Mouse (Mus musculus) intestine, embryonic 16.5 days (tissue): ENCODE measurements around the gene Wnk2. TPM values are rescaled to one million over a fixed set of nuclear protein-coding genes. Genes with fewer than 3 reads are reported as not detected.

ENCODE experiments used
- ATAC-seq: fragments of 200-750 bp; cut with Nextera tagmentation; 2 replicates; pipeline ENCODE4 v1.8.0; 2017; ENCODE audit warnings: moderate TSS enrichment, moderate library complexity
- H3K27ac ChIP-seq: fragments of 300-500 bp; sonication (generic); 2 replicates; pipeline ENCODE4 v1.5.1; 2014; ENCODE audit warnings: mild to moderate bottlenecking, low read length
- H3K27me3 ChIP-seq: fragments of 300-500 bp; sonication (generic); replicated peaks from 2 replicates; pipeline ENCODE4 v1.6.1; 2014; ENCODE audit warnings: low read length, control low read depth, mixed read lengths; ENCODE audit not compliant: control insufficient read depth, insufficient read depth
- H3K36me3 ChIP-seq: fragments of 300-500 bp; sonication (generic); 2 replicates; pipeline ENCODE4 v1.6.1; 2014; ENCODE audit warnings: low read length, control low read depth; ENCODE audit not compliant: control insufficient read depth, insufficient read depth
- H3K4me1 ChIP-seq: fragments of 300-500 bp; sonication (generic); 2 replicates; pipeline ENCODE4 v1.6.1; 2014; ENCODE audit warnings: low read length, control low read depth, mixed read lengths; ENCODE audit not compliant: control insufficient read depth, insufficient read depth
- H3K4me2 ChIP-seq: fragments of 300-500 bp; sonication (generic); 2 replicates; pipeline ENCODE4 v1.6.1; 2014; ENCODE audit warnings: low read depth, low read length, control low read depth
- H3K4me3 ChIP-seq: fragments of 300-500 bp; sonication (generic); 2 replicates; pipeline ENCODE4 v1.5.1; 2014; ENCODE audit warnings: mild to moderate bottlenecking, low read length
- H3K9ac ChIP-seq: fragments of 300-500 bp; sonication (generic); 2 replicates; pipeline ENCODE4 v1.6.1; 2014; ENCODE audit warnings: low read depth, low read length
- H3K9me3 ChIP-seq: fragments of 300-500 bp; sonication (generic); 2 replicates; pipeline ENCODE4 v1.6.1; 2016; ENCODE audit warnings: low read length, control low read depth; ENCODE audit not compliant: control insufficient read depth
- WGBS: fragments of 180-500 bp; shearing (Covaris S2); extraction: QIAGEN DNeasy Blood & Tissue Kit; methylation state at CpG from one replicate; pipeline ENCODE4 v1.1.7; 2014; 5-methylcytosine and 5-hydroxymethylcytosine counted together
- polyA plus RNA-seq: library from polyadenylated mRNA; unstranded; fragments of >200 nt; fragmentation: Nextera tagmentation; extraction: Ambion mirVana; gene quantifications from 2 replicates; pipeline ENCODE4 v1.2.1, GENCODE M21; 2015

Wnk2 gene
- polyA plus RNA-seq, 1 experiment from 2014 or later = 3.5 TPM

DNA sequence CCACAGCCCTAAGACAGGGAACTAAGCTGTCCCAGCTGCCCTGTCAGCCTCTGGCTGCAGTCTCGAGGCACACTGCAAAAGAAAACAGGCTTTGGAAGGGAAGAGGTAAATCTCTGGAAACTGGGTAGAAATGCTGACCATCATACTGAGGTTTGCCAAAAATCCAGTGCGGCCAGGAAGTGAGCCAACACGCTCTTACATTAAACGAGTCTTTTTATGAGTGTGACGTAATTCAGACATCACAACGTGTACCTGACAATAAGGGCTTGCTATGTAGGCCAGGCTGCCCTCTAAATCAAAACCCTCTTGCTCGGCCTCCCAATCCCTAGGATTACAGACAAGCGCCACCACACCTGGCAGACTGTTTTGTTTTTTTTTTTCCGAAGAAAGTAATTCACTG is 19.3 kb upstream of the Wnk2 start:
- Histone ChIP-seq H3K27me3 (no peaks in the 10 kb centered on the region), H3K9ac (no peak overlapping the region), H3K36me3 (no peaks in the 10 kb centered on the region), H3K4me3 (no peak overlapping the region), H3K9me3 (no peaks in the 10 kb centered on the region), H3K4me1 (peaks cover 8% of the 10 kb centered on the region; the same call in 1 of the 2 replicates), H3K27ac (no peak overlapping the region), H3K4me2 (no peak overlapping the region)
- ATAC-seq = no peak
- 65% methylated on average over 9 of the region's 9 CpGs for WGBS

DNA sequence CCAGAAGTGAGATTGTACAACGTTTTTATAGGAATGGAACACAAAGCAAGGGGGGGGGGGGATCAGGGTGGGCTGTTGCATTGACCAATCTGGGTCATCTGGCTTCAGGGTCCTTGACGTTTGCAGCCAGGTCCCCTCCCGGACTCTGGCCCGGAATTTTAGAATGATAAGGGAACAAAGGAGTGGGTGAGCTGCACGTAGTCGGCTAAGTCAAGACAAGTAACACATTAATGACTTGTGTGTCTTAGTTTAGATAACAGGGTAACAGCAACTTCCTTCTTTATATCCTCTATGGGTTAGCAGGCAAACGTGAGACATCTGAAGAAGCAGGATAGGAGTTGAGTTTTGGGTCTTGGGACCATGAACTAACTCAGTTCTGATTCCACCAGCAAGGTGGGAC is 15.8 kb upstream of the Wnk2 start:
- WGBS = 50% methylated on average over 7 of the region's 7 CpGs
- peaks cover 10% of the 10 kb centered on the region; the same call in 1 of the 2 replicates for H3K4me1 ChIP-seq
- H3K9ac ChIP-seq = no peak overlapping the region
- H3K4me3 ChIP-seq = no peak overlapping the region
- H3K4me2 ChIP-seq = no peak overlapping the region
- peak overlapping the region; percentile 69 for H3K27ac ChIP-seq
- H3K27me3 ChIP-seq = no peaks in the 10 kb centered on the region
- no peaks in the 10 kb centered on the region for H3K9me3 ChIP-seq
- peak; percentile 53 for ATAC-seq
- no peaks in the 10 kb centered on the region for H3K36me3 ChIP-seq

DNA sequence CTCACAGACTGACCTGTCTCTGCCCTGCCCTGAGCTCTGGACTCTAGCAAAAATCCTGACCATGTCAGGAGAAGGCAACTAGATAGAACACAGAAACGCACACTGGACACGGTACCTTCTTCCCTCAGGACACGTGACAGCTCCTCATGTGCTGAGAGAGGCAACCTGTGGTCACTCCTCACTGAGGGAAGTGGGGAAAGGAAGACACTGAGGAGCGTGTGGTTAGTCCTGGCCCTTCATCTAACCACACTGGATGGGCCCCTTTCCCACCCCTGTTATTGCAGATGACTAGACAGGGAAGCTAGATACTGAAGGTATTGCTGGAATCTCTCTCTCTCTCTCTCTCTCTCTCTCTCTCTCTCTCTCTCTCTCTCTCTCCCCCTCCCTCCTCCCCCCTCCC is 14.9 kb upstream of the Wnk2 start:
- Histone ChIP-seq H3K4me3 (no peak overlapping the region), H3K4me2 (no peak overlapping the region), H3K9ac (no peak overlapping the region), H3K4me1 (peaks cover 10% of the 10 kb centered on the region; the same call in 1 of the 2 replicates), H3K36me3 (no peaks in the 10 kb centered on the region), H3K9me3 (no peaks in the 10 kb centered on the region), H3K27ac (no peak overlapping the region), H3K27me3 (no peaks in the 10 kb centered on the region)
- 48% methylated on average over 4 of the region's 4 CpGs for WGBS
- no peak for ATAC-seq

DNA sequence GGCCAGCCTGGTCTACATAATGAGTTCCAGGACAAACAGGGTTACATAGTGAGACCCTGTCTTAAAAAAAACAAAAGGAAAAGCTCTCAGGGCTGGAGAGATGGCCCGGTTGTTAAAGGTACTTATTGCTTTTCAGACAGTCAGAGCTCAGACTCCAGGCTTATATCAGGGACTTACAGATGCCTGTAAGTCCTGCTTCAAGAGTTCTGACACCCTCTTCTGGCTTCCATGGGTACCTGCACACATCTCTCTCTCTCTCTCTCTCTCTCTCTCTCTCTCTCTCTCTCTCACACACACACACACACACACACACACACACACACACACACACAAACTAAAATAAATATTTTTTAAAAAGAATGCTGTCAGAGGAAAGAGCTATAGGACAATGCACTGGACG is 13.4 kb upstream of the Wnk2 start:
- no peaks in the 10 kb centered on the region for H3K27me3 ChIP-seq
- 56% methylated on average over 2 of the region's 2 CpGs for WGBS

DNA sequence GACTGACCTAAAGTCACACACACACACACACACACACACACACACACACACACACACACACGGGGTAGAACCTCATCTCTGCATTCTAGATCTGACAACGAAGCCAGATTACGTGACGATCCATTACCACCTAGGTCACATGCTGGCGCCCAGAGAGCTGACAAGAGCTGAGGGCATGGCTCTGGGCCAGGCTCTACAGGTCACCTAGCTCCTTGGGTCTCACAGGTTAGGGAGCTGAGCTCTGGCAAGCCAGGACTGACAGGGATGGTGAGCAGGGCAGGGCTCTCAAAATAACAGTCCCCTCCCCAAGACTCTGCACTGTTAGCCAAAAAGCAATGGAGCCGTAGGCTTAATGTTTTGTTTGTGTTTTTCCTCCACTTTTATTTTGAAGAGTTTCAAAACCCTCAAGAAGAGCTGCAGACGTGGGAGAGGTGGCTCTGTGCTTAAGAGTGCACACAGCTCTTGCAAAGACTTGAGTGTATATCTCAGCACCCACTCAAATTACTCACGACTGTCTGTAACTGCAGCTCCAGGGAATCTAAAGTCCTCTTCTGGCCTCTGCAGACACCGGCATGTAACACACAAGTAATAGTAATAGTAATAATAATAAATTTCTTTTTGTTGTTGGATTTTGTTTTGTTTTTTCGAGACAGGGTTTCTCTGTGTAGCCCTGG is 10.4 kb upstream of the Wnk2 start:
- H3K27me3 ChIP-seq = no peaks in the 10 kb centered on the region
- H3K4me2 ChIP-seq = no peak overlapping the region
- H3K9ac ChIP-seq = no peak overlapping the region
- H3K27ac ChIP-seq = no peak overlapping the region
- peaks cover 11% of the 10 kb centered on the region for H3K4me1 ChIP-seq
- ATAC-seq = no peak
- H3K4me3 ChIP-seq = no peak overlapping the region
- WGBS = 67% methylated on average over 10 of the region's 10 CpGs
- H3K36me3 ChIP-seq = no peaks in the 10 kb centered on the region
- H3K9me3 ChIP-seq = 0 out of 2 replicates have a peak, but pooled peaks cover 3% of the 10 kb centered on the region

More for the DNA sequence above, 13.4 kb upstream of the Wnk2 start:
- ATAC-seq = no peak
- Histone ChIP-seq H3K27ac (no peak overlapping the region), H3K9ac (no peak overlapping the region), H3K4me2 (no peak overlapping the region), H3K36me3 (no peaks in the 10 kb centered on the region), H3K9me3 (0 out of 2 replicates have a peak, but pooled peaks cover 3% of the 10 kb centered on the region), H3K4me1 (peaks cover 10% of the 10 kb centered on the region; the same call in 1 of the 2 replicates), H3K4me3 (no peak overlapping the region)

DNA sequence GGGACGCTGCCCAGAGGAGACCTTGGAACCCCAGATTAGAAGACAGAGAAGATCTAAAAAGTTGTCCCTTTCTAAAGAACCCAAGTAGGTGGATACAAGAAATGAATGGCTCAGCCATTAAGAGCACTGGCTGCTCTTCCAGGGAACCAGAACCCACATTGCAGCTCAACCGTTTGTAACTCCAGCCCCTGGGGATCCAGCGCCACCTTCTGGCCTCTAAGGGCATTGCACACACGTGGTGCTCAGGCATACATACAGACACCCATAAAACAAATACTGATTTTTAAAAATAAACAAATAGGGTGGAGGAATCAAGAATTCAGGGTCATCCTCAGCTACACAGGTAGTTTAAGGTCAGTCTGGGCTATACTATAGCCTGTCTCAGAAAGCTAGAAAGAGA is 8.8 kb upstream of the Wnk2 start:
- Histone ChIP-seq H3K27me3 (no peaks in the 10 kb centered on the region), H3K9me3 (0 out of 2 replicates have a peak, but pooled peaks cover 3% of the 10 kb centered on the region), H3K4me3 (no peak overlapping the region), H3K4me2 (no peak overlapping the region), H3K27ac (no peak overlapping the region), H3K4me1 (peaks cover 10% of the 10 kb centered on the region), H3K9ac (no peak overlapping the region), H3K36me3 (no peaks in the 10 kb centered on the region)
- 76% methylated on average over 4 of the region's 4 CpGs for WGBS
- ATAC-seq = no peak

DNA sequence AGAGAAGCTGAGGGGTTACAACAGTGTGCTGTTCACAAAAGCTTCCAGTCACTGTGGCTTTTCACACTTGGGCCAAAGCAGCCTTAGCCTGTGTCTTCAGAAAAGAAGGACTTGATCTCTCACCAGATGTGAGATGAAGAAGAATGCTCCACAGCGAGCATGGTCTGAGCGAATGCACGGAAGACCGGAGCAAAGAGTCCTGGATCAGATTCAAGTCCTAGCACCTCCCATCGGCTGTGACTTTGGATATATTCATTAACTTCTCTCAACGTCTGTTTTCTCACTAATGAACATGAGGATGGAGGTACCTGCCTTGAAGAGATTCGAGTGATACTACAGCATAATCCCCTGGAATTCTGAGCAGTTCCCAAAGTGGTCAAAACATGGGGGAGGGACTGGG is 6.8 kb upstream of the Wnk2 start:
- ATAC-seq = no peak
- no peak overlapping the region for H3K27ac ChIP-seq
- no peaks in the 10 kb centered on the region for H3K36me3 ChIP-seq
- H3K9ac ChIP-seq = no peak overlapping the region
- no peak overlapping the region for H3K4me3 ChIP-seq
- H3K4me1 ChIP-seq = peaks cover 8% of the 10 kb centered on the region
- 46% methylated on average over 7 of the region's 7 CpGs for WGBS
- no peak overlapping the region for H3K4me2 ChIP-seq
- H3K9me3 ChIP-seq = 0 out of 2 replicates have a peak, but pooled peaks cover 3% of the 10 kb centered on the region
- no peaks in the 10 kb centered on the region for H3K27me3 ChIP-seq

DNA sequence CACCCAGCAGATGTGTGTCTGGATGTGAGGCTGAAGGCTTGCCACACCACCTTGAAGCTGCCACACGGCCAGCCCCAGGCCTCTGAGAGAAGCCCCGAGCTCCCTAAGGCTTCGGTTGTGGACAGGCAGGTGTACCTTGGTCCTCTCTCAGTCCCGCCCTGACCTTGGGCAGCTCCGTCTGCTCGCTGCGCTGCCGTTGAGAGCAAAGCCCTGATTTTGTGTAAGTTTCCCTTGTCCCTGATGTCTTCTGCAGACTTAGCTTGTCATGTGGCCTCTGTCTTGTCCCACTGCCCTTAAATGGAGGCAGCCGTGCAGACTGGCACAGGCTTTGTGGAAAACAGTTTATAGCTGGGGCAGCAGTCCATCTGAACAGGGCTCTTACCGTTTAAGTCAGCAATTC is 6.2 kb upstream of the Wnk2 start:
- ATAC-seq = no peak
- 0 out of 2 replicates have a peak, but pooled peaks cover 3% of the 10 kb centered on the region for H3K9me3 ChIP-seq
- peaks cover 8% of the 10 kb centered on the region for H3K4me1 ChIP-seq
- 49% methylated on average over 10 of the region's 10 CpGs for WGBS
- peaks cover 4% of the 10 kb centered on the region; the same call in 1 of the 2 replicates for H3K27me3 ChIP-seq
- no peak overlapping the region for H3K27ac ChIP-seq
- H3K36me3 ChIP-seq = no peaks in the 10 kb centered on the region
- 0 out of 2 replicates have a peak overlapping the region, but pooled peaks have one; percentile 35 for H3K9ac ChIP-seq
- H3K4me3 ChIP-seq = no peak overlapping the region
- H3K4me2 ChIP-seq = peak overlapping the region; percentile 10; the same call in 1 of the 2 replicates

DNA sequence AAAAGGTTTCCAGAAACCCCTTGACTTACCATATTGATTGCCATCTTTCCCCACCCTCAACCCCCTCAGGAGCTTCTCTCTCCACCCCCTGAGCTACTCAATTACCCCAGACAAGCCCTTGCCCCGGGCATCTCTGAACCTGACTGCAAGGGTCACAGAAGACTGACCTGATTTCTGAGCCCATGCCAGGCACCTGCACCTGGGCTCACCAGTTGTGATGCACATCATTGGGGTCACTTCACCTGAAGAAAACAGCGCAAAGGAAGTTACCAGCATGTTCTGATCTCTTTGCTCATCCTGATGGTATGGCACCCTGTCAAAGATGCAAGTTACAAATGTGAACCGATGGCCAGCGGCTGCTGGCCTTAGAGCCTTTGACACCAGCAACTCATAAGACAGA is 873 bp upstream of the Wnk2 start:
- Histone ChIP-seq H3K4me3 (no peak overlapping the region), H3K9me3 (no peaks in the 10 kb centered on the region), H3K27ac (no peak overlapping the region), H3K27me3 (peaks cover 14% of the 10 kb centered on the region), H3K36me3 (no peaks in the 10 kb centered on the region), H3K4me2 (no peak overlapping the region), H3K9ac (no peak overlapping the region), H3K4me1 (peaks cover 26% of the 10 kb centered on the region)
- WGBS = 83% methylated on average over 4 of the region's 4 CpGs
- ATAC-seq = no peak
